Mouse (Mus musculus) ES-Bruce4 (cell line): ENCODE data around the gene Ank3.

Source experiments
- CTCF ChIP-seq: IDR thresholded peaks from one replicate; pipeline ENCODE4 v1.8.1; 2011; ENCODE audit warnings: low read depth, low read length
- POLR2A ChIP-seq: IDR thresholded peaks from one replicate; pipeline ENCODE4 v1.8.1; 2011; ENCODE audit warnings: low read length; ENCODE audit not compliant: insufficient read depth

DNA sequence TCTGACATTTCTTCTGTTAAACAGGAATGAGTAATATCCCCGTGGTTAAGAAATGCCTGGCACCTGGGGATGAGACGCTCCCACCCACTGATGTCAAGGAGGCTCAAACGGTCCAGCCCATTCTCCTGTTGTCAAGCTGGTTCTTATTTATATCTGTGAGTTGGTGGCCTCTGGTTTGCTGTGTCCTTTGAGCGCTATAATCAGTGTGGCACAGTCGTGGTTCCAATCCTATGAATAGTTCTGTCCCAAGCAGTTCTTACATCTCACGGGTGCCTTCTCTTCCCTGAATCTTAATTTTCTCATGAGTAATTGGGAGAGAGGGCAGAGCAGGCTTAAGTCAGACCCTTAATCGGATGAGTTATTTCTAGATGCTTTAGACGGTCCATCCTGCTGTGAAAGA lies 40.9 kb downstream of the Ank3 start:
- TF ChIP-seq POLR2A: no peak
- TF ChIP-seq CTCF: no peak
